Mouse (Mus musculus): Measurements from ENCODE around the gene Eea1. TPM values are rescaled to one million over a fixed set of nuclear protein-coding genes. Genes with fewer than 3 reads are reported as not detected.

The Eea1 gene
- polyA plus RNA-seq, 1 experiment from 2014 or later: 14.4 TPM

DNA sequence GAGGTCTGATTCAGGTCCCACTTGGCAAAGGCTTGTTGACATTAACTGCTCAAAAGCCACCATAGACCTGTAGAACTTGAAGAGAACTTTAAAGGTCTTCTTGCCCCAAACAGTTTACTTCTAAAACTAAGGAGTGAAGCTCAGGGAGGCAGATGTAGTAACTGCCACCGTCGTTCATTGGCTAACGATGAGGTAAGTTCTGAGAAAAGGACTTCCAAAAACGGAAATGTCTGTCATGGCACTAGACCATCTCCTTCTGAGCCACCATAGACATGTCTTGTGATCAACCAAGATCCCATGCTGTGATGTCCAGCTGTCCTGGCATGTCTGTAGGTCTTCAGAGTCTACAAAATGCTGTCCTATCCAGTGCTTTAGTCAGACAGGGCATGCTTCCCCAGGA, 139.4 kb downstream of the Eea1 start:
- Histone ChIP-seq H3K36me3 (ENCODE audit: insufficient read depth, low read length) (no peaks in the 10 kb centered on the region), H3K4me3 (ENCODE audit: low read length) (no peak overlapping the region), H3K4me1 (ENCODE audit: insufficient read depth, low read length) (no peaks in the 10 kb centered on the region), H3K27ac (ENCODE audit: low read length) (no peak overlapping the region), H3K4me2 (replicated peaks; ENCODE audit: low read depth, low read length) (no peak overlapping the region), H3K27me3 (ENCODE audit: insufficient read depth, low read length) (no peaks in the 10 kb centered on the region), H3K9me3 (ENCODE audit: low read length) (no peaks in the 10 kb centered on the region), H3K9ac (replicated peaks; ENCODE audit: low read length) (no peak overlapping the region)
- 91% methylated on average over 4 of the region's 4 CpGs for WGBS
- ATAC-seq (ENCODE audit: low FRiP score, low TSS enrichment): no peak

DNA sequence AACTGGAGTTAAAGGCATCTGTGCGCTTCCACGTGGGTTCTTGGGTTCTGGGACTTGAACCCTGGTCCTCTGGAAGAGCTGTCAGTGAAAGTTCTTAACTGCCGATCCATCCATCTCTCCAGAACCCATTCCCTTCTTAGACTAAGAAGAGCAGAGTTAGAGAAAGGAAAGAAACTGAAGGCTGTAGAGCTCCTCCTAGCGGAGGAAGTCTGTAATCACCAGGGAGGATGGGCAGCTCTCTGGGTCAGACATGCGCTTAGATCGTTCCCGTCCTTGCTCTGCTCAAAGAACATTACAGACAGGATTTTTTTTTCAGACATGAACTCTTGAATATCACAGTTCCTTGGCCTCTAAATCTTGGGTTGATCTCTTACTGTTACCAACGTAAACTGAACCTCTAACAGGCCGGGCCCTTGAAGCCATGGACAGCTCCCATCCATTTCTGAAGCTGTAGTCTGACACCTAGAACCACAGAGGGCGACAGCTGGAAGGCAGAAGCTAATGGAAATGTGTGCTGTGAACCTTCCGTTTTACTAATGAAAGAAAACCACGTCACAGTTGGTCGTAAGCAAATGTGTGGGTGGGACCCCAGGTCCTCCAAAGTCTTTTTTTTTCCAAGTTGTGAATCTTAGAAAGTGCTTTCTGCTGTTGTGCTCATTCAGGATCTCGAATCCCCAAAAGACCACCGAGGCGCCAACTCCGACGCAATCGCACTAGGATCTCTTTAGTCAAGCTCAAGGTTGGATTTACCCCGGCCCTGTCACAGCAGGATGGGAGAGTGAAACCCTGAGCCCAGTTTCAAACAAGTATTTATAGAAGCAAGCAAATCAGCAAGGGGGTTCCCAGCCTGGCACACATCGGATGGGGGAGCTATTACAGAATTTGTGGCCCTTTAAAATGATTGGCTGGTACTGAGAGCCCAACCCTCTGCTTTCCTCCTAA, 140.3 kb downstream of the Eea1 start:
- no peak for ATAC-seq (ENCODE audit: low FRiP score, low TSS enrichment)
- 64% methylated on average over 21 of the region's 21 CpGs for WGBS

DNA sequence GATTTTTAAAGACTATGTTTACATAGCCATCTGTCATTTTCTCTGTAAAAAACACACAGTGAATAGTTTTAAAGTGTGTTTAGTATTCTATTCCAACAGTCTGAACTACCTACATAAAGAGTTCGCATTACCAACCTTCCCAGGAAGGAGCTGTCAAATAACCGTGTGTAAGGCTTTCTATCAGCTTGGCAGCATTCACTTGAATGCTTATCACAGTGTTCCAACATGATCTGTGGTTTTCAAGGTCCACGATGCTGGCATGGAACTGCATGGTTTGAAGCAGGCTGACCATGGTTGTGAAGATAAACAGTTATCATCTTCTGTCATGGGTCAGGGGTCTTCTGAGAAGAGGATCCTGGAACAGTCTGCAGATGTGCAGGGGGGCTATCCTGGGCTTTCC, 141.8 kb downstream of the Eea1 start:
- Histone ChIP-seq H3K4me2 (replicated peaks; ENCODE audit: low read depth, low read length) (no peak overlapping the region), H3K9ac (replicated peaks; ENCODE audit: low read length) (no peak overlapping the region), H3K9me3 (ENCODE audit: low read length) (no peaks in the 10 kb centered on the region), H3K4me1 (ENCODE audit: insufficient read depth, low read length) (no peaks in the 10 kb centered on the region), H3K36me3 (ENCODE audit: insufficient read depth, low read length) (no peaks in the 10 kb centered on the region), H3K27ac (ENCODE audit: low read length) (no peak overlapping the region), H3K27me3 (ENCODE audit: insufficient read depth, low read length) (no peaks in the 10 kb centered on the region), H3K4me3 (ENCODE audit: low read length) (no peak overlapping the region)
- 70% methylated on average over 3 of the region's 3 CpGs for WGBS
- no peak for ATAC-seq (ENCODE audit: low FRiP score, low TSS enrichment)

More for the DNA sequence above, 140.3 kb downstream of the Eea1 start:
- no peaks in the 10 kb centered on the region for H3K36me3 ChIP-seq (ENCODE audit: insufficient read depth, low read length)
- no peaks in the 10 kb centered on the region for H3K9me3 ChIP-seq (ENCODE audit: low read length)
- no peak overlapping the region for H3K9ac ChIP-seq (replicated peaks; ENCODE audit: low read length)
- no peak overlapping the region for H3K4me3 ChIP-seq (ENCODE audit: low read length)
- H3K27me3 ChIP-seq (ENCODE audit: insufficient read depth, low read length): no peaks in the 10 kb centered on the region
- no peaks in the 10 kb centered on the region for H3K4me1 ChIP-seq (ENCODE audit: insufficient read depth, low read length)
- H3K4me2 ChIP-seq (replicated peaks; ENCODE audit: low read depth, low read length): no peak overlapping the region
- no peak overlapping the region for H3K27ac ChIP-seq (ENCODE audit: low read length)

DNA sequence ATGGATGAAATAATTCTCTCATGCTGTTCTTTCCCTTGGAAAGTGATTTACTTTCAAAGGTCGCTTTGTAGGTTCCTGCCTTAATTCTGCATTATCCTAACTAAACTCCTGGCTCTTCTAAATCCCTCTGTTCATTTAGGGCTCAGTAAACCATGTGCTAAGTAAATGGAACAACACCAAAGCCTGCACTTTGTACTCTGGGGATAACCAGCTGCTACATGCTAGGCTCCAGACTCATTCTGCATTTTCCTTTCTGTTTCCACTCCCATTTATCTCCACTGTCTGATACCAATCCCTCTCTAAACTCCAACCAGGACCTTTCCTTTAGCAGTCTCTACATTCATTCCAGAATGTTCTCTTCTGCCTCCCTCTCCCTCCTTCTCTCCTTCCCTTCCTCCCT, 149.3 kb downstream of the Eea1 start:
- Histone ChIP-seq H3K4me2 (replicated peaks; ENCODE audit: low read depth, low read length) (no peak overlapping the region), H3K27me3 (ENCODE audit: insufficient read depth, low read length) (no peaks in the 10 kb centered on the region), H3K27ac (ENCODE audit: low read length) (no peak overlapping the region), H3K4me3 (ENCODE audit: low read length) (no peak overlapping the region), H3K36me3 (ENCODE audit: insufficient read depth, low read length) (no peaks in the 10 kb centered on the region), H3K9me3 (ENCODE audit: low read length) (no peaks in the 10 kb centered on the region), H3K9ac (replicated peaks; ENCODE audit: low read length) (no peak overlapping the region), H3K4me1 (ENCODE audit: insufficient read depth, low read length) (no peaks in the 10 kb centered on the region)
- 77% methylated on average over 1 of the region's 1 CpGs for WGBS
- ATAC-seq (ENCODE audit: low FRiP score, low TSS enrichment): no peak

DNA sequence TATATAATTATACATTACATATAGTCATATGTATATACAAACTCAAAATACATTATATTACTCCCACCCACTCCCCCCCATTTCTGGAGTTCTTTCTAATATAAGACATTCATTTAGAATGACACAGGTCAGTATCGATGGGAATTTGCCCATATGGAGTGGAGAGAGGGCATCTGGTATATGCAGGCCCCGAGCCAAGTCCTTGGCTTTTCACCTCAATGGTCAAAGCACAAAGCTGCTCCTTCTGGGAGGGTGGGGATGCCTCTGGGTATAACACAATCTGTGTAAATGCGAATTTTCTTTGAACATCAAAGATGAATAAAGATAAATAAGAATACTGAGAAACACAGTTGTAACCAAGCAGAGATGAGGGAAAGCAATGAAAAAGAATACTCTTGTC, 149.9 kb downstream of the Eea1 start:
- 84% methylated on average over 3 of the region's 3 CpGs for WGBS
- Histone ChIP-seq H3K27me3 (ENCODE audit: insufficient read depth, low read length) (no peaks in the 10 kb centered on the region), H3K27ac (ENCODE audit: low read length) (no peak overlapping the region)

DNA sequence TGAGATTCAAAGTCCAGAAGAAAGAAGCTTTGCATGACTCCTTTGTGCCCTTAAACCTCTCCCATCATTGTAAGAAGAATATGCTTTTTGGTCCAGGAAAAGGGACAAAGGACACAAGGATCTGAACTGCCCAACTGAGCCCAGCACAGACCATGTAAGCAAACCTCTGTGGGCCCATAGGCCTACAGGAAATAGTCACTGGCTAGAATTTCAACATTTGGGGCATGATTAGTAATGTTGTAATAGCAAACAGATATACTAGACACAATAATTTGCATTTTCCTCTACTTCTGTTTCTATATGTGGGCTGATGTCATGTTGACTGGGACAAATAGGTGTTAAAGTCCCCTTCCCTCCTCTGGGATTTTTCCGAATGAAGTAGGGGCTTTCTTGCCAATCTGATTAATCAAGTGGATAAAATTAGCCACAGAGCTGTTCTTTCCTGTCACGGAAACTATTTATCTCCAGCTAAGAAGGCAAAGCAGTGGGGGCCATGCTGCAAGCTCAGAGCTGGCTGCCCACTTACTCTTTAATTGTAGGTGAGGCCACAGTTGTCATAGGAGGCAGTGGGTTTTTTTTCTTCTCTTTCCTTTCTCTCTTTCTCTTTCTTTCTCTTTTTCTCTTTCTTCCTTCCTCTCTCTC, 153.6 kb downstream of the Eea1 start:
- Histone ChIP-seq H3K4me3 (ENCODE audit: low read length) (no peak overlapping the region), H3K27me3 (ENCODE audit: insufficient read depth, low read length) (no peaks in the 10 kb centered on the region), H3K36me3 (ENCODE audit: insufficient read depth, low read length) (no peaks in the 10 kb centered on the region), H3K4me1 (ENCODE audit: insufficient read depth, low read length) (no peaks in the 10 kb centered on the region), H3K9me3 (ENCODE audit: low read length) (no peaks in the 10 kb centered on the region), H3K9ac (replicated peaks; ENCODE audit: low read length) (no peak overlapping the region), H3K4me2 (replicated peaks; ENCODE audit: low read depth, low read length) (no peak overlapping the region), H3K27ac (ENCODE audit: low read length) (no peak overlapping the region)
- 53% methylated on average over 2 of the region's 2 CpGs for WGBS
- ATAC-seq (ENCODE audit: low FRiP score, low TSS enrichment): no peak

More for the DNA sequence above, 149.9 kb downstream of the Eea1 start:
- H3K4me2 ChIP-seq (replicated peaks; ENCODE audit: low read depth, low read length): no peak overlapping the region
- no peak overlapping the region for H3K9ac ChIP-seq (replicated peaks; ENCODE audit: low read length)
- no peaks in the 10 kb centered on the region for H3K36me3 ChIP-seq (ENCODE audit: insufficient read depth, low read length)
- H3K4me3 ChIP-seq (ENCODE audit: low read length): no peak overlapping the region
- H3K4me1 ChIP-seq (ENCODE audit: insufficient read depth, low read length): no peaks in the 10 kb centered on the region
- no peak for ATAC-seq (ENCODE audit: low FRiP score, low TSS enrichment)
- no peaks in the 10 kb centered on the region for H3K9me3 ChIP-seq (ENCODE audit: low read length)

DNA sequence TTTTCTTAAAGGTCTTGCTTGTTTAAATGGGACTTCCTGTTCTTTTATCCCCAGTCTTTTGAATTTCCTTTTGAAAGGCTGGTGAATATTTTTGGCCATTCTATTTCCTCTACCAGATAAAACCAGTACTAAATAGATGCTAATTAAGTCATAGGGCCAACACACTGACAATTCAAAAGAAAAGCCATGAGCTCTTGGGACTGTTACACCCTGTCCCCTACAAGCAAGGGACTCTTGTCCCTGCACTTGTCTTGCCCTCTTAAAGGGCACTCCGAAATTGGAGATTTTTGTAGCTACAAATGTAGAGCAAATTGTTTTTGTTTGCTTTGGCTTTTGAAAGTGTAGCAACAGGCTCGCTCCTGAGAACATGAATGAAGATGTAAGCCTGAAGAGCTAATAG, 154.1 kb downstream of the Eea1 start:
- H3K27me3 ChIP-seq (ENCODE audit: insufficient read depth, low read length): no peaks in the 10 kb centered on the region
- H3K9ac ChIP-seq (replicated peaks; ENCODE audit: low read length): no peak overlapping the region
- no peak overlapping the region for H3K27ac ChIP-seq (ENCODE audit: low read length)
- 67% methylated on average over 2 of the region's 2 CpGs for WGBS
- no peak overlapping the region for H3K4me2 ChIP-seq (replicated peaks; ENCODE audit: low read depth, low read length)
- no peaks in the 10 kb centered on the region for H3K4me1 ChIP-seq (ENCODE audit: insufficient read depth, low read length)
- H3K4me3 ChIP-seq (ENCODE audit: low read length): no peak overlapping the region
- H3K36me3 ChIP-seq (ENCODE audit: insufficient read depth, low read length): no peaks in the 10 kb centered on the region
- H3K9me3 ChIP-seq (ENCODE audit: low read length): no peaks in the 10 kb centered on the region
- ATAC-seq (ENCODE audit: low FRiP score, low TSS enrichment): no peak

Other genes with a start within 250 kb of the Eea1 start
- 0.19 and 0.28 TPM in 2 replicates for gene Gm33543, start 97.7 kb upstream of the Eea1 start, polyA plus RNA-seq (2015; fragmentation: Nextera tagmentation; extraction: Ambion mirVana)
- not detected in 2 replicates for gene Gm5426, start 196.0 kb downstream of the Eea1 start, polyA plus RNA-seq (2015; fragmentation: Nextera tagmentation; extraction: Ambion mirVana)

All from kidney, embryonic 16.5 days (tissue).